Mouse (Mus musculus): ENCODE results near the gene Ptgfrn. TPM values are rescaled to one million over a fixed set of nuclear protein-coding genes. Genes with fewer than 3 reads are reported as not detected.
A peak's percentile ranks its signal among the peaks of the same experiment; 100 is the strongest.

Ptgfrn gene
- total and polyA plus RNA-seq, 2 experiments from 2014 or later = 5.2 to 61.5 TPM

DNA sequence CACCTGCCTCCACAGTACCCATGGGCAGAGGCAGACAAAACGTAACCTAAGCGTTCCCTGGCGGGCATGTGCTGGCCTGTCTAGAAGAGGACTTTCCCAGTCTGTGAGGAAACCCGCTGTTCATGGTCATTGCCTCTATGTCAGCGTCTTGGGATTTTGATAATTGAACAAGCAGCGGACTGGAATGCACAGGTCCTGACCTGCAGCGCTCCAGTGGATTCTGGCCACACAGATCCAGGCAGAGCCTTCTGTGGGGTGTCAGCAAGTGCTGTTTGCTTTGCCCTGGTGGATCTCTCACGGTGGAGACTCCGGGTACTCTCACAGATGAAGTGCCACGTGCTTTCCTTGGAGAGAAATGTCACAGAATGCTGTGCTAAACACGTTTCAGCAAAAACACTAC is 26.4 kb upstream of the Ptgfrn start:
- Histone ChIP-seq H3K9ac (replicated peaks; ENCODE audit: low read depth, low read length) (no peak overlapping the region), H3K9me3 (replicated peaks; ENCODE audit: control insufficient read depth, low read length) (no peaks in the 10 kb centered on the region), H3K27ac (ENCODE audit: low read depth) (no peak overlapping the region), H3K4me2 (ENCODE audit: low read depth, low read length) (no peak overlapping the region), H3K4me1 (ENCODE audit: control insufficient read depth, insufficient read depth) (no peaks in the 10 kb centered on the region), H3K4me3 (ENCODE audit: low read depth, low read length) (no peak overlapping the region), H3K27me3 (ENCODE audit: control insufficient read depth, insufficient read depth, low read length) (no peaks in the 10 kb centered on the region), H3K36me3 (replicated peaks; ENCODE audit: control insufficient read depth, insufficient read depth, low read length) (no peaks in the 10 kb centered on the region)
- ATAC-seq (ENCODE audit: insufficient read depth, low read depth) = no peak
- no peak for DNase-seq (ENCODE audit: low spot score)
- 41% methylated on average over 11 of the region's 11 CpGs for WGBS
- TF ChIP-seq CTCF (IDR thresholded peaks at IDR 0.05; ENCODE audit: low read depth) = no peak
- TF ChIP-seq EP300 (IDR thresholded peaks at IDR 0.05; ENCODE audit: low read depth) = no peak

GRCm38 (mm10) chr3:101134861-101135260 is 24.8 kb upstream of the Ptgfrn start:
- Histone ChIP-seq H3K9me3 (replicated peaks; ENCODE audit: control insufficient read depth, low read length) (no peaks in the 10 kb centered on the region), H3K36me3 (replicated peaks; ENCODE audit: control insufficient read depth, insufficient read depth, low read length) (no peaks in the 10 kb centered on the region), H3K27me3 (ENCODE audit: control insufficient read depth, insufficient read depth, low read length) (no peaks in the 10 kb centered on the region), H3K4me3 (ENCODE audit: low read depth, low read length) (no peak overlapping the region), H3K27ac (ENCODE audit: low read depth) (no peak overlapping the region), H3K4me2 (ENCODE audit: low read depth, low read length) (no peak overlapping the region), H3K4me1 (ENCODE audit: control insufficient read depth, insufficient read depth) (peaks cover 7% of the 10 kb centered on the region; the same call in 1 of the 2 replicates), H3K9ac (replicated peaks; ENCODE audit: low read depth, low read length) (no peak overlapping the region)
- WGBS = 96% methylated on average over 9 of the region's 9 CpGs
- DNase-seq (ENCODE audit: low spot score) (no peak), ATAC-seq (ENCODE audit: insufficient read depth, low read depth) (no peak)
- TF ChIP-seq CTCF (IDR thresholded peaks at IDR 0.05; ENCODE audit: low read depth) = no peak
- TF ChIP-seq EP300 (IDR thresholded peaks at IDR 0.05; ENCODE audit: low read depth) = no peak

DNA sequence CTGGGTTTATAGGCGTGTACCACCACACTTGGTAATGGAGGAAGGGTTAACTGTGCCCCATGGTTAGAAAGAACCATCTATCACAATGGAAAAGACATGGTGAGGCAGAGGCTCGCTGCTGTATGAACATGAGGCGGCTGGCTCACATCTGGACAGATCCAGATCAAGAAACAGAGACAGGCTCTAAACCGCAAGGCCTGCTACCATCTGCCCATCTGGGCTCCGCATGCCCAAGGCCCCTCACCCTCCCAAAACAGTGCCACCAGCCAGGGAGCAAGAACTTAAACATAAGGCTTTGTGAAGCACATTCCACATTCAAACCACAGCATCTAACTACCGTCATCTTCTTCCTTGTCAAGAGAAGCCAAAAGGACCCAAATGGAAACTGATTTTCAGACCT is 22.9 kb upstream of the Ptgfrn start:
- H3K36me3 ChIP-seq (replicated peaks; ENCODE audit: control insufficient read depth, insufficient read depth, low read length) = no peaks in the 10 kb centered on the region
- no peaks in the 10 kb centered on the region for H3K27me3 ChIP-seq (ENCODE audit: control insufficient read depth, insufficient read depth, low read length)
- H3K9me3 ChIP-seq (replicated peaks; ENCODE audit: control insufficient read depth, low read length) = no peaks in the 10 kb centered on the region
- 90% methylated on average over 6 of the region's 6 CpGs for WGBS
- H3K4me2 ChIP-seq (ENCODE audit: low read depth, low read length) = no peak overlapping the region
- no peak overlapping the region for H3K9ac ChIP-seq (replicated peaks; ENCODE audit: low read depth, low read length)
- no peak overlapping the region for H3K27ac ChIP-seq (ENCODE audit: low read depth)
- peaks cover 7% of the 10 kb centered on the region; the same call in 1 of the 2 replicates for H3K4me1 ChIP-seq (ENCODE audit: control insufficient read depth, insufficient read depth)
- TF ChIP-seq EP300 (IDR thresholded peaks at IDR 0.05; ENCODE audit: low read depth) (no peak), CTCF (IDR thresholded peaks at IDR 0.05; ENCODE audit: low read depth) (no peak)
- DNase-seq (ENCODE audit: low spot score) (no peak), ATAC-seq (ENCODE audit: insufficient read depth, low read depth) (no peak)
- no peak overlapping the region for H3K4me3 ChIP-seq (ENCODE audit: low read depth, low read length)

GRCm38 (mm10) chr3:101131772-101132171 is 21.7 kb upstream of the Ptgfrn start:
- no peak overlapping the region for H3K9ac ChIP-seq (replicated peaks; ENCODE audit: low read depth, low read length)
- no peak overlapping the region for H3K4me2 ChIP-seq (ENCODE audit: low read depth, low read length)
- H3K27ac ChIP-seq (ENCODE audit: low read depth) = no peak overlapping the region
- peaks cover 7% of the 10 kb centered on the region; the same call in 1 of the 2 replicates for H3K4me1 ChIP-seq (ENCODE audit: control insufficient read depth, insufficient read depth)
- TF ChIP-seq EP300 (IDR thresholded peaks at IDR 0.05; ENCODE audit: low read depth) (no peak), CTCF (IDR thresholded peaks at IDR 0.05; ENCODE audit: low read depth) (no peak)
- 62% methylated on average over 5 of the region's 5 CpGs for WGBS
- H3K27me3 ChIP-seq (ENCODE audit: control insufficient read depth, insufficient read depth, low read length) = no peaks in the 10 kb centered on the region
- DNase-seq (ENCODE audit: low spot score) = no peak
- no peaks in the 10 kb centered on the region for H3K36me3 ChIP-seq (replicated peaks; ENCODE audit: control insufficient read depth, insufficient read depth, low read length)
- no peak for ATAC-seq (ENCODE audit: insufficient read depth, low read depth)
- no peak overlapping the region for H3K4me3 ChIP-seq (ENCODE audit: low read depth, low read length)
- no peaks in the 10 kb centered on the region for H3K9me3 ChIP-seq (replicated peaks; ENCODE audit: control insufficient read depth, low read length)

- Histone ChIP-seq H3K4me3 (ENCODE audit: low read depth, low read length) (peak overlapping the region; percentile 3; the same call in 1 of the 2 replicates), H3K4me1 (ENCODE audit: control insufficient read depth, insufficient read depth) (peaks cover 7% of the 10 kb centered on the region; the same call in 1 of the 2 replicates), H3K27me3 (ENCODE audit: control insufficient read depth, insufficient read depth, low read length) (no peaks in the 10 kb centered on the region), H3K27ac (ENCODE audit: low read depth) (no peak overlapping the region), H3K9ac (replicated peaks; ENCODE audit: low read depth, low read length) (no peak overlapping the region), H3K4me2 (ENCODE audit: low read depth, low read length) (peak overlapping the region; percentile 36), H3K36me3 (replicated peaks; ENCODE audit: control insufficient read depth, insufficient read depth, low read length) (no peaks in the 10 kb centered on the region), H3K9me3 (replicated peaks; ENCODE audit: control insufficient read depth, low read length) (no peaks in the 10 kb centered on the region)
- ATAC-seq (ENCODE audit: insufficient read depth, low read depth) (peak; percentile 60; the same call in 1 of the 2 replicates), DNase-seq (ENCODE audit: low spot score) (peak; percentile 61)
- 4% methylated on average over 11 of the region's 11 CpGs for WGBS
- no peak for TF ChIP-seq EP300 (IDR thresholded peaks at IDR 0.05; ENCODE audit: low read depth)
- TF ChIP-seq CTCF (IDR thresholded peaks at IDR 0.05; ENCODE audit: low read depth) = no peak
Observed at GRCm38 (mm10) chr3:101130526-101130925, 20.4 kb upstream of the Ptgfrn start.

- H3K27ac ChIP-seq (ENCODE audit: low read depth) = no peak overlapping the region
- DNase-seq (ENCODE audit: low spot score) (no peak), ATAC-seq (ENCODE audit: insufficient read depth, low read depth) (no peak)
- H3K9me3 ChIP-seq (replicated peaks; ENCODE audit: control insufficient read depth, low read length) = no peaks in the 10 kb centered on the region
- H3K36me3 ChIP-seq (replicated peaks; ENCODE audit: control insufficient read depth, insufficient read depth, low read length) = no peaks in the 10 kb centered on the region
- no peak overlapping the region for H3K4me2 ChIP-seq (ENCODE audit: low read depth, low read length)
- no peak for TF ChIP-seq CTCF (IDR thresholded peaks at IDR 0.05; ENCODE audit: low read depth)
- TF ChIP-seq EP300 (IDR thresholded peaks at IDR 0.05; ENCODE audit: low read depth) = no peak
- 68% methylated on average over 3 of the region's 3 CpGs for WGBS
- H3K4me1 ChIP-seq (ENCODE audit: control insufficient read depth, insufficient read depth) = peaks cover 7% of the 10 kb centered on the region; the same call in 1 of the 2 replicates
- no peak overlapping the region for H3K4me3 ChIP-seq (ENCODE audit: low read depth, low read length)
- no peaks in the 10 kb centered on the region for H3K27me3 ChIP-seq (ENCODE audit: control insufficient read depth, insufficient read depth, low read length)
- H3K9ac ChIP-seq (replicated peaks; ENCODE audit: low read depth, low read length) = no peak overlapping the region
Observed at GRCm38 (mm10) chr3:101129620-101130019, 19.5 kb upstream of the Ptgfrn start.

Data from heart, postnatal 0 days (tissue).